In the genomic region with DNA sequence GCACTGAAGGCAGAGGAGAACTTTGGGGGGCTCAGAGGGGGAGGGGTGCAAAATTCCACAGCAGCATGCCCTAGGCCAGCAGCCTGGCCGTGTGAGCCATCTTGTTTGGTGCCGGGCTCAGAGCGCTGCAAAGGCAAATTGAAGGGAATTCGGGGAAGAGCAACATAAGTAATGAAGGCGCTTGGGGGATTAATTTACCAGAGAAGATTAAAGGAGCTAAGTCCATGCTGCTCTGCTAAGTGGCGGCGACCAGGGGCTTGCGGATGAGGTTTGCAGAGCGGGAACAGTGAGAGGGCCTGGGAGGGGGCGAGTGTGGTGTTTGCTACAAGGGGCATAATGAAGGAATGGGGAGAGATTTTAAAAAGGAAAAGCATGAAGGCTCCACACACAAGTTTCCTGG, we compare ENCODE assay signal across 18 mouse cellular contexts. TPM values are rescaled to one million over a fixed set of nuclear protein-coding genes. Genes with fewer than 3 reads are reported as not detected.
DNase-seq lines count a peak whose midpoint lies in the region; ATAC-seq and TF ChIP-seq lines count a peak whose summit lies in the region.
"Had no signal": no experiment of that assay in that cellular context is flagged by ENCODE, and none has a peak within 500 bp of the region (broad histone marks: within the 10 kb centered on the region; RNA-seq: fewer than 3 reads in every experiment).

No protein-coding gene starts in this region.

- H3K4me2 ChIP-seq in forebrain, embryonic 12.5 days, result no peak overlapping the region
- H3K4me2 ChIP-seq in forebrain, embryonic 16.5 days (ENCODE audit: low read length), result no peak overlapping the region
- no peak overlapping the region; the same call in 1 of the 2 replicates for H3K4me2 ChIP-seq in midbrain, embryonic 14.5 days (ENCODE audit: low read length)
- H3K4me2 ChIP-seq: embryonic facial prominence, embryonic 13.5 days; heart, embryonic 12.5 days; intestine, embryonic 15.5 days had no signal

- peaks cover 33% of the 10 kb centered on the region for H3K36me3 ChIP-seq in forebrain, embryonic 12.5 days (replicated peaks)
- peaks cover 2% of the 10 kb centered on the region; the same call in 1 of the 2 replicates for H3K36me3 ChIP-seq in forebrain, embryonic 16.5 days (ENCODE audit: control insufficient read depth, insufficient read depth)
- peaks cover 38% of the 10 kb centered on the region for H3K36me3 ChIP-seq in midbrain, embryonic 14.5 days (ENCODE audit: control insufficient read depth, insufficient read depth, low read length)

- no peaks in the 10 kb centered on the region for H3K9me3 ChIP-seq in forebrain, embryonic 12.5 days
- H3K9me3 ChIP-seq in forebrain, embryonic 16.5 days (ENCODE audit: control insufficient read depth, low read length), result no peaks in the 10 kb centered on the region
- H3K9me3 ChIP-seq in midbrain, embryonic 14.5 days (ENCODE audit: control insufficient read depth, low read length), result no peaks in the 10 kb centered on the region
- H3K9me3 ChIP-seq: embryonic facial prominence, embryonic 13.5 days; heart, embryonic 12.5 days; intestine, embryonic 15.5 days had no signal

- TF ChIP-seq CTCF in brain, embryonic 14.5 days (IDR thresholded peaks at IDR 0.05; ENCODE audit: borderline replicate concordance, extremely low read depth, insufficient read depth, insufficient read length), result no peak

- H3K27me3 ChIP-seq in forebrain, embryonic 12.5 days, result no peaks in the 10 kb centered on the region
- H3K27me3 ChIP-seq in forebrain, embryonic 16.5 days (replicated peaks; ENCODE audit: control insufficient read depth, insufficient read depth, low read length), result no peaks in the 10 kb centered on the region
- H3K27me3 ChIP-seq in midbrain, embryonic 14.5 days (ENCODE audit: control insufficient read depth, insufficient read depth, low read length), result no peaks in the 10 kb centered on the region
- H3K27me3 ChIP-seq: embryonic facial prominence, embryonic 13.5 days; intestine, embryonic 15.5 days had no signal

- no peak for TF ChIP-seq POLR2A in brain, embryonic 14.5 days (IDR thresholded peaks at IDR 0.05; ENCODE audit: borderline replicate concordance, extremely low read depth, insufficient read depth, insufficient read length, poor library complexity, severe bottlenecking)

- no peak for ATAC-seq in forebrain, embryonic 12.5 days (ENCODE audit: low FRiP score)
- no peak for ATAC-seq in forebrain, embryonic 16.5 days
- no peak for ATAC-seq in midbrain, embryonic 14.5 days (ENCODE audit: low FRiP score, low TSS enrichment)
- ATAC-seq: forebrain, postnatal 0 days; intestine, embryonic 15.5 days had no signal

- WGBS in forebrain, embryonic 12.5 days, result 19% methylated on average over 10 of the region's 10 CpGs
- 18% methylated on average over 10 of the region's 10 CpGs for WGBS in forebrain, embryonic 16.5 days
- WGBS in midbrain, embryonic 14.5 days, result 12% methylated on average over 10 of the region's 10 CpGs

- H3K27ac ChIP-seq in forebrain, embryonic 12.5 days, result peak overlapping the region; percentile 31; the same call in 1 of the 2 replicates
- no peak overlapping the region for H3K27ac ChIP-seq in forebrain, embryonic 16.5 days (ENCODE audit: low read length)
- H3K27ac ChIP-seq in midbrain, embryonic 14.5 days (replicated peaks; ENCODE audit: low read depth, low read length), result peak overlapping the region; percentile 78
- H3K27ac ChIP-seq: embryonic facial prominence, embryonic 13.5 days; intestine, embryonic 15.5 days had no signal

- H3K9ac ChIP-seq in forebrain, embryonic 12.5 days, result no peak overlapping the region
- H3K9ac ChIP-seq in forebrain, embryonic 16.5 days (replicated peaks; ENCODE audit: low read depth, low read length), result no peak overlapping the region
- no peak overlapping the region for H3K9ac ChIP-seq in midbrain, embryonic 14.5 days (replicated peaks; ENCODE audit: low read length)
- H3K9ac ChIP-seq: embryonic facial prominence, embryonic 13.5 days; forebrain, postnatal 0 days; heart, embryonic 12.5 days; intestine, embryonic 15.5 days had no signal

- peak; percentile 74 for DNase-seq in brain, embryonic 14.5 days (ENCODE audit: low read depth)
- peak; percentile 73 for DNase-seq in midbrain, embryonic 14.5 days
- peak; percentile 25 for DNase-seq in retina, adult 2 months (ENCODE audit: low read depth, low spot score)
- no peak for DNase-seq in adrenal gland, postnatal 25 days
- no peak for DNase-seq in cerebellum, postnatal 4 days (ENCODE audit: low spot score in 2 of 2)
- DNase-seq in cerebellum, adult 9-10 months, result no peak
- DNase-seq: adrenal gland, postnatal 10 days; cerebellum, adult 2 months; cerebellum, postnatal 25 days; forebrain, postnatal 0 days; gastrocnemius, postnatal 25 days had no signal

- H3K4me1 ChIP-seq in forebrain, embryonic 12.5 days, result peaks cover 35% of the 10 kb centered on the region
- peaks cover 24% of the 10 kb centered on the region for H3K4me1 ChIP-seq in forebrain, embryonic 16.5 days (replicated peaks; ENCODE audit: control insufficient read depth, insufficient read depth, low read length)
- H3K4me1 ChIP-seq in midbrain, embryonic 14.5 days (ENCODE audit: control insufficient read depth, insufficient read depth, low read length), result peaks cover 26% of the 10 kb centered on the region

- H3K4me3 ChIP-seq in forebrain, embryonic 12.5 days (replicated peaks), result no peak overlapping the region
- no peak overlapping the region for H3K4me3 ChIP-seq in forebrain, embryonic 16.5 days (replicated peaks; ENCODE audit: low read length)
- H3K4me3 ChIP-seq in midbrain, embryonic 14.5 days (replicated peaks; ENCODE audit: low read depth, low read length), result no peak overlapping the region
- H3K4me3 ChIP-seq: embryonic facial prominence, embryonic 13.5 days; heart, embryonic 12.5 days; intestine, embryonic 15.5 days had no signal

RNA-seq across cellular contexts. Expression of gene Slc35c2, which starts 8.3 kb away (rescaled TPM):
- 57.9 and 62.4 TPM in 2 replicates for polyA plus RNA-seq in forebrain, embryonic 12.5 days (2016; fragmentation: Nextera tagmentation; extraction: Ambion mirVana)
- 60.3 and 62.4 TPM in 2 replicates for polyA plus RNA-seq in forebrain, embryonic 16.5 days (2015; fragmentation: Nextera tagmentation; extraction: Ambion mirVana)
- 62.3 and 78.7 TPM in 2 replicates for polyA plus RNA-seq in brain, embryonic 14.5 days (2012; rRNA removed)
- polyA plus RNA-seq in midbrain, embryonic 14.5 days (2014; fragmentation: Nextera tagmentation; extraction: Ambion mirVana), result 60.8 and 65.2 TPM in 2 replicates
- total RNA-seq in adrenal gland, postnatal 25 days (2021), result 53.0 and 62.2 TPM in 2 replicates

RNA-seq across cellular contexts. Expression of gene Cdh22, which starts 44.7 kb away (rescaled TPM):
- polyA plus RNA-seq in forebrain, embryonic 12.5 days (2016; fragmentation: Nextera tagmentation; extraction: Ambion mirVana), result 10.6 and 11.4 TPM in 2 replicates
- polyA plus RNA-seq in forebrain, embryonic 16.5 days (2015; fragmentation: Nextera tagmentation; extraction: Ambion mirVana), result 3.7 and 5.6 TPM in 2 replicates
- polyA plus RNA-seq in brain, embryonic 14.5 days (2012; rRNA removed), result 14.7 and 25.7 TPM in 2 replicates
- polyA plus RNA-seq in midbrain, embryonic 14.5 days (2014; fragmentation: Nextera tagmentation; extraction: Ambion mirVana), result 15.8 and 18.4 TPM in 2 replicates
- total RNA-seq in adrenal gland, postnatal 25 days (2021), result 0.57 and 1.2 TPM in 2 replicates
- total RNA-seq: granulocyte monocyte progenitor cell, adult 5-6 weeks; MEL had no signal
- polyA plus RNA-seq: heart, embryonic 12.5 days had no signal

RNA-seq across cellular contexts. Expression of gene Elmo2, which starts 46.9 kb away (rescaled TPM):
- polyA plus RNA-seq in forebrain, embryonic 12.5 days (2016; fragmentation: Nextera tagmentation; extraction: Ambion mirVana), result 94.6 and 99.7 TPM in 2 replicates
- 107 and 115 TPM in 2 replicates for polyA plus RNA-seq in forebrain, embryonic 16.5 days (2015; fragmentation: Nextera tagmentation; extraction: Ambion mirVana)
- 114 and 125 TPM in 2 replicates for polyA plus RNA-seq in brain, embryonic 14.5 days (2012; rRNA removed)
- 92.3 and 109 TPM in 2 replicates for polyA plus RNA-seq in midbrain, embryonic 14.5 days (2014; fragmentation: Nextera tagmentation; extraction: Ambion mirVana)
- total RNA-seq in adrenal gland, postnatal 25 days (2021), result 27.7 and 27.9 TPM in 2 replicates

Comparison
In these comparisons a context has a peak if more than half of its experiments do, and no peak if none do; other contexts are left out.
1. DNase-seq: peak in brain, embryonic 14.5 days (single experiment), midbrain, embryonic 14.5 days (single experiment) and retina, adult 2 months (single experiment); none in adrenal gland, postnatal 25 days (single experiment), cerebellum, postnatal 4 days (0 of 2) and cerebellum, adult 9-10 months (single experiment).